Mouse (Mus musculus) left cerebral cortex, postnatal 4 days (tissue): ENCODE measurements around the gene Hmgb1. TPM values are rescaled to one million over a fixed set of nuclear protein-coding genes. Genes with fewer than 3 reads are reported as not detected.

Experiments used
- DNase-seq: peaks from one replicate; pipeline ENCODE4 v3.0.0-alpha.2; 2022
- intact Hi-C: fragments of 180-260 bp; cut with DNase I; formaldehyde crosslinking; loops from one replicate; pipeline ENCODE4 v1.15.1; 2025
- total RNA-seq, 2 experiments: library from RNA; stranded (reverse); gene quantifications; 2 replicates each; pipeline ENCODE4 v1.2.3; 2021

The Hmgb1 gene
- total RNA-seq, 2 experiments from 2014 or later, result 291 to 345 TPM

- DNase-seq, result peak; percentile 100
- intact Hi-C loops, result no loop called here
These were observed 177.7 kb downstream of the Hmgb1 start for GRCm38 (mm10) chr5:149006362-149007294.

- DNase-seq, result no peak
- intact Hi-C loops, result no loop called here
These were observed 178.5 kb downstream of the Hmgb1 start for GRCm38 (mm10) chr5:149005701-149006361.

- intact Hi-C loops, result no loop called here
These were observed 179.2 kb downstream of the Hmgb1 start for GRCm38 (mm10) chr5:149005083-149005482.

GRCm38 (mm10) chr5:149003137-149003536 lies 181.2 kb downstream of the Hmgb1 start:
- DNase-seq, result no peak
- intact Hi-C loops, result no loop called here

More at GRCm38 (mm10) chr5:149005083-149005482, 179.2 kb downstream of the Hmgb1 start:
- DNase-seq, result no peak

GRCm38 (mm10) chr5:149002803-149003115 lies 181.5 kb downstream of the Hmgb1 start:
- no peak for DNase-seq
- intact Hi-C loops, result no loop called here

GRCm38 (mm10) chr5:149002034-149002802 lies 182.1 kb downstream of the Hmgb1 start:
- intact Hi-C loops, result no loop called here
- no peak for DNase-seq

- intact Hi-C loops, result no loop called here
These were observed 184.5 kb downstream of the Hmgb1 start for GRCm38 (mm10) chr5:148999802-149000201.

GRCm38 (mm10) chr5:148998512-148998911 lies 185.8 kb downstream of the Hmgb1 start:
- intact Hi-C loops, result no loop called here
- DNase-seq, result no peak

More at GRCm38 (mm10) chr5:148999802-149000201, 184.5 kb downstream of the Hmgb1 start:
- DNase-seq, result no peak

- no peak for DNase-seq
- intact Hi-C loops, result no loop called here
These were observed 187.6 kb downstream of the Hmgb1 start for GRCm38 (mm10) chr5:148996709-148997037.

Other genes starting within 250 kb of the Hmgb1 start
- gene Gm42791, start 189.3 kb downstream of the Hmgb1 start, total RNA-seq, result 10 to 100 TPM in 1 of 2 experiments, 1 to 10 TPM in 1; 9.4 to 16.6 TPM
- gene Uspl1, start 139 bp downstream of the Hmgb1 start, total RNA-seq, result 10 to 100 TPM; 53.5 to 61.5 TPM
- 1 to 10 TPM; 6.4 to 7.8 TPM for gene Alox5ap, start 80.3 kb upstream of the Hmgb1 start, total RNA-seq
- gene Medag, start 227.3 kb upstream of the Hmgb1 start, total RNA-seq, result 1 to 10 TPM; 1.2 to 1.4 TPM